Mouse (Mus musculus) liver, adult 2 months (tissue): ENCODE measurements at regions not wholly inside any gene's neighbourhood (a gene's known extent, or its start where the extent isn't known, plus 50 kb on each side); places are given as distances from the start of the nearest gene placed in this dataset.

Experiments used
- DNase-seq: peaks from one replicate; pipeline ENCODE4 v3.0.0-alpha.2; 2011; ENCODE audit warnings: low read depth, low spot score; ENCODE audit errors: extremely low read depth
- H3K27ac ChIP-seq: fragments of 200-500 bp; replicated peaks from 2 replicates; pipeline ENCODE4 v1.5.1; 2012; ENCODE audit warnings: low read depth, mild to moderate bottlenecking, control low read depth, inconsistent platforms, low read length; ENCODE audit not compliant: insufficient read depth
- H3K27me3 ChIP-seq: fragments of 200-500 bp; 2 replicates; pipeline ENCODE4 v1.6.1; 2012; ENCODE audit warnings: mild to moderate bottlenecking, moderate library complexity, low read length, inconsistent platforms; ENCODE audit not compliant: control insufficient read depth, insufficient read depth
- H3K36me3 ChIP-seq: fragments of 200-500 bp; 2 replicates; pipeline ENCODE4 v1.6.1; 2012; ENCODE audit warnings: low read length, inconsistent platforms; ENCODE audit not compliant: control insufficient read depth, insufficient read depth
- H3K4me1 ChIP-seq: fragments of 200-500 bp; 2 replicates; pipeline ENCODE4 v1.6.1; 2011; ENCODE audit warnings: low read length; ENCODE audit not compliant: control insufficient read depth, insufficient read depth
- H3K4me3 ChIP-seq: fragments of 200-500 bp; 2 replicates; pipeline ENCODE4 v1.5.1; 2011; ENCODE audit warnings: low read depth, mild to moderate bottlenecking, control low read depth, low read length, moderate library complexity; ENCODE audit not compliant: insufficient read depth
- H3K79me2 ChIP-seq: fragments of 200-500 bp; 2 replicates; pipeline ENCODE4 v1.6.1; 2012; ENCODE audit warnings: inconsistent platforms, mild to moderate bottlenecking, low read length, moderate library complexity; ENCODE audit not compliant: control insufficient read depth, insufficient read depth
- H3K9ac ChIP-seq: fragments of 200-500 bp; 2 replicates; pipeline ENCODE4 v1.6.1; 2012; ENCODE audit warnings: low read depth, mild to moderate bottlenecking, control low read depth, inconsistent platforms, low read length
- CTCF ChIP-seq: fragments of 200-500 bp; IDR thresholded peaks from 2 replicates; pipeline ENCODE4 v1.5.1; 2011; ENCODE audit warnings: low read depth, low read length, control low read depth
- POLR2A ChIP-seq: fragments of 200-500 bp; IDR thresholded peaks from 2 replicates; pipeline ENCODE4 v1.6.1; 2011; ENCODE audit warnings: low read length, control low read depth; ENCODE audit not compliant: insufficient read depth; ENCODE audit errors: extremely low read depth
- WGBS: fragments of 180-500 bp; shearing (Covaris S2); methylation state at CpG from one replicate; pipeline ENCODE4 v1.1.7; 2018; 5-methylcytosine and 5-hydroxymethylcytosine counted together

- 95% methylated on average over 1 of the region's 1 CpGs for WGBS
- Histone ChIP-seq H3K36me3 (no peaks in the 10 kb centered on the region), H3K4me1 (peaks cover 15% of the 10 kb centered on the region), H3K27ac (no peak overlapping the region), H3K79me2 (no peaks in the 10 kb centered on the region), H3K9ac (no peak overlapping the region), H3K4me3 (no peak overlapping the region), H3K27me3 (no peaks in the 10 kb centered on the region)
- no peak for DNase-seq
- TF ChIP-seq CTCF (no peak), POLR2A (no peak)
Observed at GRCm38 (mm10) chr5:28562917-28563316, 95.9 kb upstream of the Shh start.

GRCm38 (mm10) chr5:28553543-28553942 is 86.5 kb upstream of the Shh start:
- TF ChIP-seq CTCF = no peak
- no peak for TF ChIP-seq POLR2A
- Histone ChIP-seq H3K27ac (no peak overlapping the region), H3K4me3 (no peak overlapping the region), H3K79me2 (no peaks in the 10 kb centered on the region), H3K36me3 (no peaks in the 10 kb centered on the region), H3K9ac (no peak overlapping the region), H3K27me3 (no peaks in the 10 kb centered on the region), H3K4me1 (no peaks in the 10 kb centered on the region)
- DNase-seq = no peak
- 78% methylated on average over 2 of the region's 2 CpGs for WGBS

GRCm38 (mm10) chr5:28530202-28530855 is 63.3 kb upstream of the Shh start:
- 5% methylated on average over 6 of the region's 6 CpGs for WGBS
- Histone ChIP-seq H3K4me3 (no peak overlapping the region), H3K4me1 (peaks cover 5% of the 10 kb centered on the region; the same call in 1 of the 2 replicates), H3K27me3 (no peaks in the 10 kb centered on the region), H3K9ac (no peak overlapping the region), H3K79me2 (no peaks in the 10 kb centered on the region), H3K27ac (no peak overlapping the region), H3K36me3 (no peaks in the 10 kb centered on the region)
- no peak for TF ChIP-seq POLR2A
- no peak for TF ChIP-seq CTCF
- DNase-seq = peak; percentile 35

GRCm38 (mm10) chr5:28526435-28526834 is 59.4 kb upstream of the Shh start:
- TF ChIP-seq POLR2A = no peak
- no peak overlapping the region for H3K4me3 ChIP-seq
- no peaks in the 10 kb centered on the region for H3K79me2 ChIP-seq
- no peak overlapping the region for H3K27ac ChIP-seq
- H3K36me3 ChIP-seq = no peaks in the 10 kb centered on the region
- no peak overlapping the region for H3K9ac ChIP-seq
- 87% methylated on average over 3 of the region's 3 CpGs for WGBS
- no peak for DNase-seq
- no peaks in the 10 kb centered on the region for H3K27me3 ChIP-seq
- H3K4me1 ChIP-seq = peaks cover 5% of the 10 kb centered on the region; the same call in 1 of the 2 replicates

GRCm38 (mm10) chr5:28520800-28521707 is 54.0 kb upstream of the Shh start:
- H3K4me3 ChIP-seq = no peak overlapping the region
- no peak overlapping the region for H3K27ac ChIP-seq
- no peak for DNase-seq
- H3K27me3 ChIP-seq = no peaks in the 10 kb centered on the region
- H3K4me1 ChIP-seq = no peaks in the 10 kb centered on the region
- H3K9ac ChIP-seq = no peak overlapping the region
- 43% methylated on average over 9 of the region's 9 CpGs for WGBS
- TF ChIP-seq CTCF (no peak), POLR2A (no peak)
- no peaks in the 10 kb centered on the region for H3K36me3 ChIP-seq
- no peaks in the 10 kb centered on the region for H3K79me2 ChIP-seq
